Mouse (Mus musculus): ENCODE data around the gene Gm49392.
"Not testable (repeated sequence)": the region's sequence is repeated elsewhere in the genome, so short reads cannot be mapped to it uniquely, and the experiment has no call there.

Gene Gm49392

GRCm38 (mm10) chr13:60896794-60897193, at the start of gene Gm49392:
Gene Gm49392 (minus strand): TSS chr13:60896894.
- DNase-seq, result not testable (repeated sequence)

GRCm38 (mm10) chr13:60941884-60942283, 45.2 kb upstream of the Gm49392 start, which contains the start of gene Tpbpa:
Gene Tpbpa (minus strand): TSS chr13:60941984.
- not testable (repeated sequence) for DNase-seq

GRCm38 (mm10) chr13:60936500-60936901, 39.8 kb upstream of the Gm49392 start, which contains the start of the genes Gm49391 and Ctla2a:
Gene Gm49391 (minus strand): TSS chr13:60936571.
Gene Ctla2a (minus strand): TSS chr13:60936625.
- DNase-seq, result peak; percentile 37 to 69

GRCm38 (mm10) chr13:60935490-60935889, 38.8 kb upstream of the Gm49392 start, which contains the start of gene Gm49393:
Gene Gm49393 (minus strand): TSS chr13:60935590.
- not testable (repeated sequence) for DNase-seq

- not testable (repeated sequence) for DNase-seq
Observed at GRCm38 (mm10) chr13:60904780-60905179, 8.1 kb upstream of the Gm49392 start, which contains the start of gene Tpbpb. Gene Tpbpb (minus strand): TSS chr13:60904880.

- DNase-seq, result peak; percentile 39 to 71
Observed at GRCm38 (mm10) chr13:60897328-60897727, 634 bp upstream of the Gm49392 start, which contains the start of gene Ctla2b. Gene Ctla2b (minus strand): TSS chr13:60897447.

- no peak for DNase-seq
Observed at GRCm38 (mm10) chr13:60895406-60896160, 1.1 kb downstream of the Gm49392 start.

GRCm38 (mm10) chr13:60892301-60892700, 4.4 kb downstream of the Gm49392 start:
- DNase-seq, result no peak

GRCm38 (mm10) chr13:60864281-60864680, 32.4 kb downstream of the Gm49392 start, which contains the start of gene 4930486L24Rik:
Gene 4930486L24Rik (minus strand): TSS chr13:60864475.
- no peak for DNase-seq

- DNase-seq, result peak in 1 of 2 experiments; percentile 1
Observed at GRCm38 (mm10) chr13:60848241-60849120, 48.2 kb downstream of the Gm49392 start.

GRCm38 (mm10) chr13:60843153-60843552, 53.5 kb downstream of the Gm49392 start:
- no peak for DNase-seq

- DNase-seq, result no peak
Observed at GRCm38 (mm10) chr13:60842703-60843102, 54.0 kb downstream of the Gm49392 start.

- DNase-seq, result no peak
Observed at GRCm38 (mm10) chr13:60839353-60839902, 57.3 kb downstream of the Gm49392 start.

GRCm38 (mm10) chr13:60826052-60826451, 70.6 kb downstream of the Gm49392 start:
- peak in 1 of 2 experiments; percentile 8 for DNase-seq

GRCm38 (mm10) chr13:60820486-60821175, 76.1 kb downstream of the Gm49392 start:
- DNase-seq, result no peak

GRCm38 (mm10) chr13:60819469-60819868, 77.2 kb downstream of the Gm49392 start:
- DNase-seq, result peak; percentile 5 to 26

GRCm38 (mm10) chr13:60813722-60814121, 83.0 kb downstream of the Gm49392 start:
- DNase-seq, result no peak

GRCm38 (mm10) chr13:60812768-60813167, 83.9 kb downstream of the Gm49392 start:
- no peak for DNase-seq

GRCm38 (mm10) chr13:60809690-60810089, 87.0 kb downstream of the Gm49392 start:
- DNase-seq, result no peak

GRCm38 (mm10) chr13:60802749-60803148, 93.9 kb downstream of the Gm49392 start, which contains the start of gene Ctsll3:
Gene Ctsll3 (minus strand): TSS chr13:60802849.
- no peak for DNase-seq
